Mouse (Mus musculus) cortical plate, adult 2 months (tissue): ENCODE data around the gene Taok1.
"Not testable (repeated sequence)": the region's sequence is repeated elsewhere in the genome, so short reads cannot be mapped to it uniquely, and the experiment has no call there.

Source experiments
- CTCF ChIP-seq: fragments of 200-500 bp; IDR thresholded peaks from 2 replicates; pipeline ENCODE4 v1.5.1; 2011; ENCODE audit warnings: mild to moderate bottlenecking, control low read depth, low read length; ENCODE audit not compliant: insufficient read depth; ENCODE audit errors: extremely low read depth
- POLR2A ChIP-seq: fragments of 200-500 bp; IDR thresholded peaks from 2 replicates; pipeline ENCODE4 v1.6.1; 2011; ENCODE audit warnings: mild to moderate bottlenecking, low read length, control low read depth; ENCODE audit not compliant: insufficient read depth; ENCODE audit errors: extremely low read depth

DNA sequence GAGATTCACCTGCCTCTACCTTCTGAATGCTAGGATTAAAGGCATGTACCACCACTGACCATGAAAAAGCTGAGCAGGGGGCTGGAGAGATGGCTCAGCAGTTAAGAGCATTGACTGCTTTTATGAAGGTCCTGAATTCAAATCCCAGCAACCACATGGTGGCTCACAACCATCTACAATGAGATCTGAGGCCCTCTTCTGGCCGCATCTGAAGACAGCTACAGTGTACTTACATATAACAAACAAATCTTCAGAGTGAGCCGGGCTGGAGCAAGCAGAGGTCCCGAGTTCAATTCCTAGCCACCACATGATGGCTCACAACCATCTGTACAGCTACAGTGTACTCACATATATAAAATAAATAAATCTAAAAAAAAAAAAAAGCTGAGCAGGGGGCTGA, 79.2 kb downstream of the Taok1 start:
- not testable (repeated sequence) for TF ChIP-seq CTCF, POLR2A
